Mouse (Mus musculus): ENCODE measurements around the gene Usp11. TPM values are rescaled to one million over a fixed set of nuclear protein-coding genes. Genes with fewer than 3 reads are reported as not detected.

The Usp11 gene
- polyA plus RNA-seq, 1 experiment from 2014 or later = 3.8 TPM

DNA sequence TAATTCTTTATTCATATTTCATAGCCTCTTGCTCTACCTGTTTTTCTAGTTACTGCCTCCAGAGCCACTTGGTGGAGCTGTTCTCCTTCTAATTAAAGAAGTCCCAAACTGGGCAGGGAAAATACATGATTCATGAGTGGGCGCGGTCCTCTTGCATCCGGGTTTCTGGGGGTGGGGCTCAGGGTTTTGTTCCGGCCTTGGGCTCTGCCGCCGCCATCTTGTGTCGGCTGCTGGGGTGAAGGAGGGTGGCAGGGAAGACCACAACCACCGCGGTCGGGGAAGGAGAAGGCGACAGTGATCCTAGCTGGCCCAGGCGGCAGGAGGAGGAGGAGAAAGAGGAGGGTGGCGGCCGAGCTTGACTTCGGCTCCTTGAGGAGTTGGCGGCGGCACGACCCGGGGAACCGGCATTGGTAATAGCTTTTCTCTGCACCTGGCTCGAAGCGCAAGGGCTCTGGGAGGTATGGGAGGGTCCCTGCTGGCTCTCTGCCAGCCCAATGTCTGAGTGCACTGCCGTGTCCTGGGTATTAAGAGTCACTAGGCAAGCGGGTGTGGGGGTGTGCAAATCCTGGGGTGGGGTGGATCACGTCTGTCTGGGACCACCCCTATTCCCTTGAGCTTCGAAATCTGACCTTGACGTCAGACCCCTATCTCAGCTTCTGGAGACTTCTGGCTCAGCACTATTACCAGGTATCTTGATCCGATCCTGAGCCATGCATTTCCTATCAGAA is 40.8 kb upstream of the Usp11 start:
- Histone ChIP-seq H3K9me3 (ENCODE audit: control insufficient read depth, low read length) (no peaks in the 10 kb centered on the region), H3K4me3 (ENCODE audit: low read depth, low read length) (peak overlapping the region; percentile 58), H3K9ac (ENCODE audit: low read length) (peak overlapping the region; percentile 74), H3K27ac (replicated peaks) (peak overlapping the region; percentile 82), H3K27me3 (ENCODE audit: control insufficient read depth, insufficient read depth, low read length) (no peaks in the 10 kb centered on the region), H3K36me3 (ENCODE audit: control insufficient read depth, insufficient read depth, low read length) (no peaks in the 10 kb centered on the region), H3K4me2 (replicated peaks; ENCODE audit: low read depth) (peak overlapping the region; percentile 50), H3K4me1 (replicated peaks; ENCODE audit: control insufficient read depth, insufficient read depth) (no peaks in the 10 kb centered on the region)
- WGBS = 14% methylated on average over 25 of the region's 28 CpGs
- ATAC-seq (ENCODE audit: low FRiP score, low TSS enrichment) (peak; percentile 93), DNase-seq (ENCODE audit: low spot score) (peak; percentile 85)
- TF ChIP-seq EP300 (optimal IDR thresholded peaks at IDR 0.05) = peak; percentile 31
- peak; percentile 78 for TF ChIP-seq CTCF (IDR thresholded peaks at IDR 0.05; ENCODE audit: low read depth)

DNA sequence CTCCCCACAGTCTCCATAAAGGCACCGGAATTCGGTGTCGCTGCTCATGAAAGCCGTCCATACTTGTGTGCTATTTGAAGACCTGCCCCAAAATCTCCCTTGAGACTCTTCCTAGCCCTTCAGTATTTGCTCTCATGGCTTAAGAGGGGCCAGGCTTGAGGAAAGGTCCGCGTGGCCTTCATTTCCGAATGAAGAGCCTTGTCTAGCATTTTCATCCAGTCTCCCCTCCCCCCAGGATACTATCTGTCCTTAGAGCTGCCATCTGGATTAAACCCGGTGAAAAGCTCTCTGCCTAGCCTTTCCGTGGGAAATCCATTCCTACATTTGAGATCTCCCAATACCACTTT is 40.3 kb upstream of the Usp11 start:
- H3K4me1 ChIP-seq (replicated peaks; ENCODE audit: control insufficient read depth, insufficient read depth) = no peaks in the 10 kb centered on the region
- H3K27ac ChIP-seq (replicated peaks) = peak overlapping the region; percentile 82
- no peaks in the 10 kb centered on the region for H3K27me3 ChIP-seq (ENCODE audit: control insufficient read depth, insufficient read depth, low read length)
- no peak for DNase-seq (ENCODE audit: low spot score)
- no peak for ATAC-seq (ENCODE audit: low FRiP score, low TSS enrichment)
- 15% methylated on average over 9 of the region's 9 CpGs for WGBS
- peak overlapping the region; percentile 74 for H3K9ac ChIP-seq (ENCODE audit: low read length)
- peak overlapping the region; percentile 58 for H3K4me3 ChIP-seq (ENCODE audit: low read depth, low read length)
- H3K9me3 ChIP-seq (ENCODE audit: control insufficient read depth, low read length) = no peaks in the 10 kb centered on the region
- H3K36me3 ChIP-seq (ENCODE audit: control insufficient read depth, insufficient read depth, low read length) = no peaks in the 10 kb centered on the region
- H3K4me2 ChIP-seq (replicated peaks; ENCODE audit: low read depth) = peak overlapping the region; percentile 50
- TF ChIP-seq EP300 (optimal IDR thresholded peaks at IDR 0.05) = no peak
- no peak for TF ChIP-seq CTCF (IDR thresholded peaks at IDR 0.05; ENCODE audit: low read depth)

DNA sequence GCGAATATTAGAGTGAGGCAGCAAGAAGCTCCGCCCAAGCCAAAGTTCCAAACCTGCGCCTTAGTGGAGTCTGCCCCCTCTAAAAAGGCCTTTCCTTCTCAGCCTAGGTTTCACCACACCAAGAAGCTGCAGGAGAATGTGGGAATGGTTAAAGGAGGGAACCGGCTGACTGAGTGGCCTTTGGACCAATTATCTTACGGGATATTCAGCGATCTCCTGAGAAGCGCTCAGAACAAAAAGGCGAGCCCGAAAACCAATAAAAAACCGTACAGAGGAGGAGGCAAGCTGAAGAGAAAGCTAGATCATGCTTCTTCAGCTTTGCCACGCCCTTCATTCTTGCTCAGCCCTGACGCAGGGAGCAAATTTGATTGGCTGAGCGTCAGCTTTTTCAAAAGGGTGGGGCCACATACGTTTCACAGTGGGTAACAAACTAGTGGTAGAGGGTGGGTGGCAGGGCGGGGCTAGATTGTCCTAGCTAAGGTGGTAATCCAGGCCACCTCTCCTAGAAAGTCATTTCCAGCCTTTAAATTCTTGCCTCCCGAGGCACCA is 16.1 kb upstream of the Usp11 start, which contains the start of gene Cdk16:
TSS of gene Cdk16 (plus strand) at position 436 of the 549 bp plus-strand sequence.
- H3K27me3 ChIP-seq (ENCODE audit: control insufficient read depth, insufficient read depth, low read length) = no peaks in the 10 kb centered on the region
- no peak for TF ChIP-seq CTCF (IDR thresholded peaks at IDR 0.05; ENCODE audit: low read depth)
- DNase-seq (ENCODE audit: low spot score) (peak; percentile 88), ATAC-seq (ENCODE audit: low FRiP score, low TSS enrichment) (peak; percentile 94)
- H3K9me3 ChIP-seq (ENCODE audit: control insufficient read depth, low read length) = no peaks in the 10 kb centered on the region
- H3K27ac ChIP-seq (replicated peaks) = peak within 1 kb of the TSS; percentile 96
- no peaks in the 10 kb centered on the region for H3K36me3 ChIP-seq (ENCODE audit: control insufficient read depth, insufficient read depth, low read length)
- peak within 1 kb of the TSS; percentile 70 for H3K4me3 ChIP-seq (ENCODE audit: low read depth, low read length)
- H3K4me2 ChIP-seq (replicated peaks; ENCODE audit: low read depth) = peak within 1 kb of the TSS; percentile 59
- H3K9ac ChIP-seq (ENCODE audit: low read length) = peak within 1 kb of the TSS; percentile 85
- H3K4me1 ChIP-seq (replicated peaks; ENCODE audit: control insufficient read depth, insufficient read depth) = no peaks in the 10 kb centered on the region
- WGBS = 19% methylated on average over 16 of the region's 16 CpGs

DNA sequence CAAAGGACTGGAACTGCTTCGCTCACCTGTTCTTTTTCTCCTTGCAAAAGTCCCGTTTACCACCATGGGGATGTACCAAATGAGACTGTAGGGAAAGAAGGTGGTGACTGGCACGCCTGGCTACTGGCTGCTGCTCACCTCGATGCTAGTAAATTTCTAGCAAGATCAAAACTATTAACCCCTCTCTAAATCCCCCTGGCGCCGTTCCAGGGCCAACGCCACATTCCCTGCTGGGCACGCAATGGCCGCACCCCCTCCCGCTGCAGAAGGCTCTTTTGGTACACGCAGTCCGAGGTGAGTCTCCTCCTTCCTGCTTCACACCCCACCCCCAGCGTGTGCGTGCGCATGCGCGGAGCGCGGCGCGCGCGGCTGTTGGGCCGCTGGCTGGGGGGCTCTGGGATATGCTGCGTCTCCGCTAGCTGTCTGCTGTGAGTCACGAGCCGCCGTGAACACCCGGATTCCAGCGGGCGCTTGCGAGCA is 15.6 kb upstream of the Usp11 start:
- peak; percentile 89 for ATAC-seq (ENCODE audit: low FRiP score, low TSS enrichment)
- WGBS = 16% methylated on average over 30 of the region's 33 CpGs
- Histone ChIP-seq H3K9me3 (ENCODE audit: control insufficient read depth, low read length) (no peaks in the 10 kb centered on the region), H3K4me3 (ENCODE audit: low read depth, low read length) (peak overlapping the region; percentile 70), H3K36me3 (ENCODE audit: control insufficient read depth, insufficient read depth, low read length) (no peaks in the 10 kb centered on the region), H3K27ac (replicated peaks) (peak overlapping the region; percentile 96), H3K4me1 (replicated peaks; ENCODE audit: control insufficient read depth, insufficient read depth) (no peaks in the 10 kb centered on the region), H3K4me2 (replicated peaks; ENCODE audit: low read depth) (peak overlapping the region; percentile 59), H3K27me3 (ENCODE audit: control insufficient read depth, insufficient read depth, low read length) (no peaks in the 10 kb centered on the region), H3K9ac (ENCODE audit: low read length) (peak overlapping the region; percentile 85)
- TF ChIP-seq CTCF (IDR thresholded peaks at IDR 0.05; ENCODE audit: low read depth) = no peak
- TF ChIP-seq EP300 (optimal IDR thresholded peaks at IDR 0.05) = peak; percentile 31
- DNase-seq (ENCODE audit: low spot score) = peak; percentile 82

GRCm38 (mm10) chrX:20688615-20689014 is 15.1 kb upstream of the Usp11 start:
- no peaks in the 10 kb centered on the region for H3K27me3 ChIP-seq (ENCODE audit: control insufficient read depth, insufficient read depth, low read length)
- DNase-seq (ENCODE audit: low spot score) (peak; percentile 63), ATAC-seq (ENCODE audit: low FRiP score, low TSS enrichment) (peak; percentile 21)
- no peaks in the 10 kb centered on the region for H3K9me3 ChIP-seq (ENCODE audit: control insufficient read depth, low read length)
- TF ChIP-seq EP300 (optimal IDR thresholded peaks at IDR 0.05) (no peak), CTCF (IDR thresholded peaks at IDR 0.05; ENCODE audit: low read depth) (peak; percentile 37; the same call in 1 of the 2 replicates)
- peak overlapping the region; percentile 70 for H3K4me3 ChIP-seq (ENCODE audit: low read depth, low read length)
- H3K36me3 ChIP-seq (ENCODE audit: control insufficient read depth, insufficient read depth, low read length) = no peaks in the 10 kb centered on the region
- peak overlapping the region; percentile 59 for H3K4me2 ChIP-seq (replicated peaks; ENCODE audit: low read depth)
- H3K9ac ChIP-seq (ENCODE audit: low read length) = peak overlapping the region; percentile 85
- peak overlapping the region; percentile 96 for H3K27ac ChIP-seq (replicated peaks)
- no peaks in the 10 kb centered on the region for H3K4me1 ChIP-seq (replicated peaks; ENCODE audit: control insufficient read depth, insufficient read depth)
- 3% methylated on average over 9 of the region's 35 CpGs for WGBS

GRCm38 (mm10) chrX:20691566-20691965 is 12.1 kb upstream of the Usp11 start:
- H3K36me3 ChIP-seq (ENCODE audit: control insufficient read depth, insufficient read depth, low read length) = no peaks in the 10 kb centered on the region
- no peak overlapping the region for H3K9ac ChIP-seq (ENCODE audit: low read length)
- H3K27ac ChIP-seq (replicated peaks) = no peak overlapping the region
- no peaks in the 10 kb centered on the region for H3K9me3 ChIP-seq (ENCODE audit: control insufficient read depth, low read length)
- H3K4me2 ChIP-seq (replicated peaks; ENCODE audit: low read depth) = no peak overlapping the region
- no peaks in the 10 kb centered on the region for H3K4me1 ChIP-seq (replicated peaks; ENCODE audit: control insufficient read depth, insufficient read depth)
- 52% methylated on average over 3 of the region's 3 CpGs for WGBS
- H3K27me3 ChIP-seq (ENCODE audit: control insufficient read depth, insufficient read depth, low read length) = no peaks in the 10 kb centered on the region
- TF ChIP-seq CTCF (IDR thresholded peaks at IDR 0.05; ENCODE audit: low read depth) = no peak
- no peak for TF ChIP-seq EP300 (optimal IDR thresholded peaks at IDR 0.05)
- ATAC-seq (ENCODE audit: low FRiP score, low TSS enrichment) (no peak), DNase-seq (ENCODE audit: low spot score) (no peak)
- H3K4me3 ChIP-seq (ENCODE audit: low read depth, low read length) = no peak overlapping the region
